Mouse (Mus musculus) cerebellum, adult 2 months (tissue): ENCODE measurements at regions not wholly inside any gene's neighbourhood (a gene's known extent, or its start where the extent isn't known, plus 50 kb on each side); places are given as distances from the start of the nearest gene placed in this dataset.

Experiments
- CTCF ChIP-seq: fragments of 200-500 bp; IDR thresholded peaks from 2 replicates; pipeline ENCODE4 v1.5.1; 2011; ENCODE audit warnings: low read depth, mild to moderate bottlenecking, control low read depth, low read length, moderate library complexity, borderline replicate concordance; ENCODE audit not compliant: insufficient read depth
- POLR2A ChIP-seq: fragments of 200-500 bp; IDR thresholded peaks from 2 replicates; pipeline ENCODE4 v1.6.1; 2011; ENCODE audit warnings: low read length, control low read depth, borderline replicate concordance; ENCODE audit not compliant: insufficient read depth

GRCm38 (mm10) chr4:25483621-25483933 is 202.0 kb upstream of the Ufl1 start:
- no peak for TF ChIP-seq CTCF
- no peak for TF ChIP-seq POLR2A
